Mouse (Mus musculus) gastrocnemius, adult 8-10 months (tissue): ENCODE measurements around the gene Map3k7cl. TPM values are rescaled to one million over a fixed set of nuclear protein-coding genes. Genes with fewer than 3 reads are reported as not detected.

Source experiments
- DNase-seq, 2 experiments: peaks; one replicate each; pipeline ENCODE4 v3.0.0; 2022; ENCODE audit warnings: low spot score in 2 of 2
- total RNA-seq, 4 experiments: library from RNA; stranded (reverse); gene quantifications; 2 replicates each; pipeline ENCODE4 v1.2.4; 2022

Map3k7cl gene
- total RNA-seq, 4 experiments from 2014 or later, result 4.5 to 12.3 (median 9.6) TPM

DNA sequence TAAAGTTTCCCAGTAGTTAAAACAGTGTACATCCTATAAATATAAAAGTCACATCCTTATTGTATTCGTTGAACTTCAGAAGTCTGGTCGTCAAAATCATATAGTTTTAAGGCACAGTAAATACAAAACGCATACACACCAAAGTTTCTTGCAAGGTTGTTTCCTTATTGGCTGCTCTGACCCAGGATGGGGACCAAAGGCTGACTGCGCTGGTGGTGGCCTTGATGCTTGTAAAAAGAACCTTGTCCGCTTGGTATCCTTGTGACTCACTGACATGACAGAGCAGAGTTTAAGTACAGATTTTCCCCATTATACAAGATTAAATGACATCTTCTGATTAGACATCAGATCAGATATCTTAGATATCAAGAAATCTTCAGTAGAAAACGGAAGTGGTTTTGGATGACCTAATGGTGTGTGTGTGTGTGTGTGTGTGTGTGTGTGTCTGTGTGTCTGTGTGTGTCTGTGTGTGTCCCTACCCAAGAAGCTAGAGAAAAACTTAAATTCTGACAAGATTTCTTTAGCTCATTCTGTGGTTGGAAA lies 82.2 kb downstream of the Map3k7cl start:
- DNase-seq, result no peak

DNA sequence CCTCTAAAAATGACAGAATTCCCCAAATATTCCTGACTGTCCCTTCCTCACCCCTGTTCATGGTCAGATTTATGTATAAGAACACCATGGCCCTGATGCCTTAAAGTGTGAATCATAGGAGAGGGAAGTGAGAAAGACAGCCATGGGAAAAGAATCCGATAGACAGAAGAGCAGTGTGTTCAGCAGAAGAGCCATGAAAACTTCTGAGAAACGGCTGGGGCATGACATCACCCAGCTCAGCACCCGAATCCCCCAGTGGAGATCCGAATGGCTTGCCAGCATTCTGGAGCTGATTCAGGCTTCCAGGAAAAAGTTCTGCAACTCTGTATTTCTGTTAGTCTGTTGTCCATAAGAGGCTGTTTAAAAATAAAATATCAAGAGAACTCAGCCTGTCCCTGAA lies 82.7 kb downstream of the Map3k7cl start:
- no peak for DNase-seq

DNA sequence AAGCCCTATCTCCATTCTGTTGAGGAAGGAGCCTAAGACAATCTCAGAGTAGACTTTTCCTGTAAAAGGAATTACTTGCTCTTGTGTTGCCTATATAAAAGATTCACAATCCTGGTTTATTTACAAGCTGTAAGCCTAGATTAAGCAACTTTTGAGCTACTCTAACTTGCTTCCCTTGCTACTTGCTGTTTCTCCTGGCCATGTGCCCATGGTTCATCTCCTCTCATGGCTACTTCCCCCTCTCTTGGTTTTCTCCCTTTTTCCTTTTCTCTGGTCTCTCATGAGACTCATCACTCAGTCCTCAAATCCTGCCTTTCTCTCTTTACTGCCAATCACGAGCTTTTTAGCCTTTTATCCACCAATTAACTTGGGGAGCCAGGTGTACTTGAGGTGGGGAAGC lies 85.0 kb downstream of the Map3k7cl start:
- no peak for DNase-seq

GRCm38 (mm10) chr16:87642234-87642633 lies 89.1 kb downstream of the Map3k7cl start:
- no peak for DNase-seq

GRCm38 (mm10) chr16:87644111-87644770 lies 91.1 kb downstream of the Map3k7cl start:
- DNase-seq, result no peak

Other genes with a start within 250 kb of the Map3k7cl start
- 10 to 100 TPM in 1 of 4 experiments, 1 to 10 TPM in 3; 7.9 to 10.7 (median 8.8) TPM for gene N6amt1, start 199.1 kb upstream of the Map3k7cl start, total RNA-seq
- 10 to 100 TPM; 26.2 to 32.7 (median 28.6) TPM for gene Ltn1, start 120.7 kb upstream of the Map3k7cl start, total RNA-seq
- 1 to 10 TPM; 1.7 to 2.0 (median 1.9) TPM for gene Rwdd2b, start 112.8 kb upstream of the Map3k7cl start, total RNA-seq
- gene Usp16, start 98.6 kb upstream of the Map3k7cl start, total RNA-seq, result 10 to 100 TPM; 55.6 to 73.7 (median 58.3) TPM
- gene Cct8, start 57.5 kb upstream of the Map3k7cl start, total RNA-seq, result 100 to 1,000 TPM; 100 to 122 (median 106) TPM
- gene Bach1, start 145.6 kb downstream of the Map3k7cl start, total RNA-seq, result 10 to 100 TPM; 17.0 to 24.5 (median 20.0) TPM